Mouse (Mus musculus) CH12.LX (cell line): ENCODE data around the gene Rfx7. TPM values are rescaled to one million over a fixed set of nuclear protein-coding genes. Genes with fewer than 3 reads are reported as not detected.

Experiments
- DNase-seq: peaks from one replicate; pipeline ENCODE4 v3.0.0-alpha.2; 2013; ENCODE audit errors: extremely low read depth
- H3K27ac ChIP-seq: 2 replicates; pipeline ENCODE4 v1.5.1; 2012; ENCODE audit warnings: low read depth, mild to moderate bottlenecking, control low read depth, moderate library complexity; ENCODE audit not compliant: insufficient read depth
- H3K27me3 ChIP-seq: replicated peaks from 2 replicates; pipeline ENCODE3; 2012; ENCODE audit warnings: inconsistent platforms
- H3K36me3 ChIP-seq, 2 experiments: replicated peaks in 1 of 2; 2 replicates each; pipeline versions ENCODE3 to v1.6.1; 2012; ENCODE audit warnings: inconsistent platforms in 1 of 2, low read length in 1 of 2, mild to moderate bottlenecking in 1 of 2, mixed read lengths in 1 of 2, moderate library complexity in 1 of 2; ENCODE audit not compliant: control insufficient read depth in 1 of 2, insufficient read depth in 1 of 2
- H3K4me1 ChIP-seq, 2 experiments: 2 replicates each; pipeline ENCODE4 v1.6.1; 2012; ENCODE audit warnings: inconsistent platforms in 1 of 2, moderate library complexity in 1 of 2; ENCODE audit not compliant: insufficient read depth in 2 of 2, control insufficient read depth in 1 of 2
- H3K4me2 ChIP-seq: 2 replicates; pipeline ENCODE4 v1.6.1; 2012; ENCODE audit warnings: low read depth, mild to moderate bottlenecking, control low read depth; ENCODE audit not compliant: poor library complexity, insufficient read depth, severe bottlenecking
- H3K4me3 ChIP-seq, 3 experiments: fragments of 150-350 bp in 1 of 3; sonication (generic) in 1 of 3; replicated peaks in 1 of 3; 2 replicates each; pipeline versions ENCODE3 to v1.5.1; 2011 to 2012; ENCODE audit warnings: low read depth in 2 of 3, low read length in 2 of 3, mild to moderate bottlenecking in 2 of 3, moderate library complexity in 2 of 3, control low read depth in 1 of 3, improper control_type of control experiment in 1 of 3, inconsistent platforms in 1 of 3, mixed read lengths in 1 of 3; ENCODE audit not compliant: poor library complexity in 1 of 3
- H3K79me2 ChIP-seq: replicated peaks from 2 replicates; pipeline ENCODE4 v1.6.1; 2012; ENCODE audit warnings: mild to moderate bottlenecking, moderate library complexity; ENCODE audit not compliant: control insufficient read depth, poor library complexity, insufficient read depth, severe bottlenecking; ENCODE audit errors: extremely low read depth
- H3K9ac ChIP-seq: 2 replicates; pipeline ENCODE4 v1.6.1; 2012; ENCODE audit warnings: low read depth, mild to moderate bottlenecking, control low read depth, moderate library complexity; ENCODE audit not compliant: insufficient read depth
- H3K9me3 ChIP-seq: replicated peaks from 2 replicates; pipeline ENCODE3; 2012; ENCODE audit warnings: low read length, inconsistent platforms, mixed read lengths
- CHD2 ChIP-seq: IDR thresholded peaks from 2 replicates; pipeline ENCODE4 v1.6.1; 2011; ENCODE audit warnings: low read length, improper control_type of control experiment
- CTCF ChIP-seq, 2 experiments: IDR thresholded peaks in 1 of 2; conservative IDR thresholded peaks in 1 of 2; 2 replicates each; pipeline ENCODE4 v1.5.1; 2011 to 2012; ENCODE audit warnings: low read depth in 2 of 2, low read length in 2 of 2, improper control_type of control experiment in 1 of 2, inconsistent platforms in 1 of 2, mild to moderate bottlenecking in 1 of 2, moderate library complexity in 1 of 2
- ELF1 ChIP-seq: IDR thresholded peaks from 2 replicates; pipeline ENCODE4 v1.6.1; 2014; ENCODE audit warnings: low read depth, mild to moderate bottlenecking, inconsistent platforms, low read length, improper control_type of control experiment
- HCFC1 ChIP-seq: IDR thresholded peaks from 2 replicates; pipeline ENCODE4 v1.6.1; 2012; ENCODE audit warnings: low read depth, mild to moderate bottlenecking, inconsistent platforms, low read length, improper control_type of control experiment
- JUN ChIP-seq: IDR thresholded peaks from 2 replicates; pipeline ENCODE4 v1.6.1; 2011; ENCODE audit warnings: low read depth, mild to moderate bottlenecking, low read length, improper control_type of control experiment, moderate library complexity; ENCODE audit not compliant: insufficient read depth
- JUND ChIP-seq: conservative IDR thresholded peaks from 2 replicates; pipeline ENCODE4 v1.6.1; 2011; ENCODE audit warnings: low read depth, low read length, improper control_type of control experiment
- MAFK ChIP-seq: IDR thresholded peaks from 2 replicates; pipeline ENCODE4 v1.6.1; 2011; ENCODE audit warnings: low read length, improper control_type of control experiment; ENCODE audit not compliant: insufficient replicate concordance
- MEF2A ChIP-seq: IDR thresholded peaks from 2 replicates; pipeline ENCODE4 v1.6.1; 2014; ENCODE audit warnings: low read depth, mild to moderate bottlenecking, inconsistent platforms, low read length, improper control_type of control experiment, borderline replicate concordance
- MYC ChIP-seq: IDR thresholded peaks from 2 replicates; pipeline ENCODE4 v1.6.1; 2011; ENCODE audit warnings: low read depth, mild to moderate bottlenecking, improper control_type of control experiment, low read length
- NELFE ChIP-seq: IDR thresholded peaks from 2 replicates; pipeline ENCODE4 v1.6.1; 2011; ENCODE audit warnings: low read depth, low read length, improper control_type of control experiment
- NRF1 ChIP-seq: IDR thresholded peaks from 2 replicates; pipeline ENCODE4 v1.6.1; 2014; ENCODE audit warnings: low read depth, mild to moderate bottlenecking, inconsistent platforms, low read length, improper control_type of control experiment, moderate library complexity
- POLR2A ChIP-seq: IDR thresholded peaks from 2 replicates; pipeline ENCODE4 v1.6.1; 2011; ENCODE audit warnings: low read depth, mild to moderate bottlenecking, improper control_type of control experiment, low read length
- RAD21 ChIP-seq: IDR thresholded peaks from 2 replicates; pipeline ENCODE4 v1.6.1; 2011; ENCODE audit warnings: low read depth, mild to moderate bottlenecking, low read length, improper control_type of control experiment, moderate library complexity
- SMC3 ChIP-seq: IDR thresholded peaks from 2 replicates; pipeline ENCODE4 v1.6.1; 2011; ENCODE audit warnings: low read depth, low read length, improper control_type of control experiment
- TBP ChIP-seq: conservative IDR thresholded peaks from 2 replicates; pipeline ENCODE4 v1.6.1; 2011; ENCODE audit warnings: low read depth, low read length, improper control_type of control experiment
- TCF12 ChIP-seq: IDR thresholded peaks from 2 replicates; pipeline ENCODE4 v1.6.1; 2014; ENCODE audit warnings: low read depth, mild to moderate bottlenecking, inconsistent platforms, low read length, improper control_type of control experiment
- UBTF ChIP-seq: IDR thresholded peaks from 2 replicates; pipeline ENCODE4 v1.6.1; 2012; ENCODE audit warnings: low read depth, mild to moderate bottlenecking, inconsistent platforms, low read length, improper control_type of control experiment, moderate library complexity
- USF1 ChIP-seq: IDR thresholded peaks from 2 replicates; pipeline ENCODE4 v1.6.1; 2014; ENCODE audit warnings: low read depth, mild to moderate bottlenecking, inconsistent platforms, low read length, improper control_type of control experiment
- ZKSCAN1 ChIP-seq: IDR thresholded peaks from 2 replicates; pipeline ENCODE4 v1.6.1; 2012; ENCODE audit warnings: low read depth, inconsistent platforms, low read length, improper control_type of control experiment, borderline replicate concordance
- dilution Hi-C: fragments of 300-500 bp; cut with MboI; formaldehyde crosslinking; loops from 2 replicates; pipeline ENCODE4 v1.14.3; 2020; ENCODE audit warnings: low sequenced_read_pairs; ENCODE audit not compliant: extremely low pct_unique_long_range_greater_than_20kb, extremely low pct_ligation_motif_present
- in situ Hi-C: fragments of 300-500 bp; cut with MboI; formaldehyde crosslinking; loops from 3 replicates; pipeline ENCODE4 v1.14.3; 2019; ENCODE audit warnings: low sequenced_read_pairs, low pct_ligation_motif_present, low pct_unique_long_range_greater_than_20kb, mixed read lengths
- polyA plus RNA-seq: library from polyadenylated mRNA; unstranded; fragments of >175 nt; gene quantifications from 2 replicates; pipeline ENCODE4 v1.2.1, GENCODE M21; 2012; ENCODE audit warnings: low read depth; ENCODE audit not compliant: insufficient read length
- total RNA-seq, 2 experiments: library from RNA; depleted of rRNA; stranded (reverse); fragments of 300-350 nt in 1 of 2; fragments of >200 nt in 1 of 2; gene quantifications; 2 replicates each; pipeline ENCODE4 v1.2.3; 2012 to 2014

Gene Rfx7
- total and polyA plus RNA-seq, 3 experiments: 18.4 to 49.9 (median 27.3) TPM

- Histone ChIP-seq H3K4me1 (peaks cover 0 to 39% of the 10 kb centered on the region in 2 experiments; a peak in 3 of 4 replicates), H3K9me3 (no peaks in the 10 kb centered on the region), H3K4me3 (no peak overlapping the region), H3K4me2 (no peak overlapping the region), H3K9ac (no peak overlapping the region), H3K27me3 (no peaks in the 10 kb centered on the region), H3K79me2 (peaks cover 9% of the 10 kb centered on the region), H3K36me3 (peaks cover 5 to 62% of the 10 kb centered on the region in 2 experiments), H3K27ac (no peak overlapping the region)
- dilution Hi-C loops (no loop called here), in situ Hi-C loops (no loop called here)
- no peak for TF ChIP-seq ZKSCAN1
- TF ChIP-seq ELF1: no peak
- TF ChIP-seq HCFC1: no peak
- no peak for TF ChIP-seq NRF1
- no peak for TF ChIP-seq MEF2A
- no peak for TF ChIP-seq SMC3
- TF ChIP-seq NELFE: no peak
- no peak for TF ChIP-seq RAD21
- TF ChIP-seq JUN: no peak
- TF ChIP-seq MAFK: no peak
- TF ChIP-seq CTCF (conservative IDR thresholded peaks at IDR 0.05 in 1 of 2, IDR thresholded peaks at IDR 0.05 in 1 of 2; ENCODE audit: low read depth in 2 of 2, low read length in 2 of 2): no peak
- no peak for TF ChIP-seq TCF12
- no peak for TF ChIP-seq POLR2A
- TF ChIP-seq UBTF: no peak
- no peak for TF ChIP-seq USF1
- TF ChIP-seq CHD2: no peak
- no peak for TF ChIP-seq TBP
- no peak for TF ChIP-seq JUND
- no peak for TF ChIP-seq MYC
- DNase-seq: no peak
These were observed 135.1 kb downstream of the Rfx7 start for GRCm38 (mm10) chr9:72667126-72667525.

- Histone ChIP-seq H3K9ac (no peak overlapping the region), H3K4me1 (peaks cover 0 to 45% of the 10 kb centered on the region in 2 experiments; a peak in 2 of 4 replicates), H3K4me2 (no peak overlapping the region), H3K36me3 (peaks cover 9 to 72% of the 10 kb centered on the region in 2 experiments), H3K27ac (no peak overlapping the region), H3K4me3 (no peak overlapping the region), H3K27me3 (no peaks in the 10 kb centered on the region), H3K79me2 (peaks cover 6% of the 10 kb centered on the region), H3K9me3 (no peaks in the 10 kb centered on the region)
- DNase-seq: no peak
- 0 out of 4 replicates have a peak, but pooled peaks of 1 of the 2 experiments have one; percentile 1 for TF ChIP-seq CTCF (conservative IDR thresholded peaks at IDR 0.05 in 1 of 2, IDR thresholded peaks at IDR 0.05 in 1 of 2; ENCODE audit: low read depth in 2 of 2, low read length in 2 of 2)
- TF ChIP-seq ELF1: no peak
- in situ Hi-C loops: no loop called here
- dilution Hi-C loops: no loop called here
These were observed 137.3 kb downstream of the Rfx7 start for GRCm38 (mm10) chr9:72669383-72669782.
